Comparison of ENCODE assay signal across 8 mouse cellular contexts in the genomic region with DNA sequence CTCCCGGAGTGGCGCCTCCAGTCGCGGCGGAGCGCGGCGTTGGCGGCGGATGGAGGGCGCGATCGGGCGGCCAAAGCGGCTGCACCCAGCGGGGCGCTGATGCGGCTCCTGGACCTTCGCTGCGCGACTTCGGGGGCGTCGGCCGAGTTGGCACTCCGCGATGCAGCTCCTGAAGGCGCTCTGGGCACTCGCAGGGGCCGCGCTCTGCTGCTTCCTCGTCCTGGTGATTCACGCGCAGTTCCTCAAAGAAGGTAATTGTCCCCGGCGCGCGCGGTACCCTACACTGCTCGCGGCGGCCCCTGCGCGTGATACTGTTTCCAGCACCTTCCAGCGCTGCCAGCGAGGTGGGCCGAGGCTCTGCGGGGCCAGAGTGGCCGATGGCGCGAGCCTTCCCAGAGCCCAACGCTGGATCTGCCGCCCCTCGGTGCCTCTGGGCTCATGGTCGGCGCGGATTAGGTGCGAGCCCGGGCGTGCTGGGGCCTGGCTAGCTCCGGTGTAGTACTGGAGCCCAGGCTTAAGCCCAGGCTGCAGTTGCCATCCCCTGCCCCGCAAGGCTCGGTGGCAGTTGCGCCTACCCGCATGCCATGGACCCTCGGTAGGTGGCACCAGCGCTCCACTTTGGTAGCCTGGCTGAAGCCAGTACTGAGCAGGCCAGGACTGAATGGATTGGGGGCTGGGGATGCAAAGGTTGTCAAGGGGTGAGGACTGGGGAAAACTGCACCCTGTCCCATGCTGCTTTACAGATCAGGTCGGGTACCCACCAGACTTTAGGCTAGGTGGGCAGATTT.
DNase-seq lines count a peak whose midpoint lies in the region; ATAC-seq lines count a peak whose summit lies in the region.

No protein-coding gene starts in this region.

- peak overlapping the region; percentile 86 for H3K9ac ChIP-seq in forebrain, embryonic 13.5 days
- peak overlapping the region; percentile 61; the same call in 1 of the 2 replicates for H3K9ac ChIP-seq in heart, embryonic 15.5 days

- no peaks in the 10 kb centered on the region for H3K9me3 ChIP-seq in forebrain, embryonic 13.5 days (replicated peaks)
- H3K9me3 ChIP-seq in heart, embryonic 15.5 days (replicated peaks) = no peaks in the 10 kb centered on the region

- H3K4me3 ChIP-seq in forebrain, embryonic 13.5 days = peak overlapping the region; percentile 74
- peak overlapping the region; percentile 62 for H3K4me3 ChIP-seq in heart, embryonic 15.5 days

- peak; percentile 86 for ATAC-seq in forebrain, embryonic 13.5 days
- peak; percentile 65 for ATAC-seq in heart, embryonic 15.5 days (replicated peaks; ENCODE audit: insufficient number of reproducible peaks, insufficient read depth, low FRiP score, low read depth)

- peak overlapping the region; percentile 77 for H3K4me2 ChIP-seq in forebrain, embryonic 13.5 days
- H3K4me2 ChIP-seq in heart, embryonic 15.5 days = peak overlapping the region; percentile 98

- H3K27me3 ChIP-seq in forebrain, embryonic 13.5 days = no peaks in the 10 kb centered on the region
- H3K27me3 ChIP-seq in heart, embryonic 15.5 days = peaks cover 80% of the 10 kb centered on the region

- WGBS in forebrain, embryonic 13.5 days = 0% methylated on average over 40 of the region's 68 CpGs
- under 1% methylated on average over 67 of the region's 68 CpGs for WGBS in heart, embryonic 15.5 days

- peaks cover 47% of the 10 kb centered on the region for H3K4me1 ChIP-seq in forebrain, embryonic 13.5 days
- peaks cover 17% of the 10 kb centered on the region for H3K4me1 ChIP-seq in heart, embryonic 15.5 days (replicated peaks)

- peak; percentile 6 for DNase-seq in thymus, postnatal 14 days
- DNase-seq in thymus, adult 18-20 months = no peak
- DNase-seq in kidney, postnatal 10 days = peak; percentile 92
- DNase-seq in liver = peak; percentile 71
- DNase-seq in neural tube, embryonic 10.5 days (ENCODE audit: extremely low spot score, low spot score) = peak; percentile 90
- DNase-seq in testis, postnatal 14 days (ENCODE audit: low spot score) = peak; percentile 78

- H3K27ac ChIP-seq in forebrain, embryonic 13.5 days = peak overlapping the region; percentile 85
- no peak overlapping the region for H3K27ac ChIP-seq in heart, embryonic 15.5 days

- H3K36me3 ChIP-seq in forebrain, embryonic 13.5 days (ENCODE audit: poor library complexity, severe bottlenecking) = no peaks in the 10 kb centered on the region
- no peaks in the 10 kb centered on the region for H3K36me3 ChIP-seq in heart, embryonic 15.5 days

Comparison
In these comparisons a context has a peak if more than half of its experiments do, and no peak if none do; other contexts are left out.
1. DNase-seq: peak in thymus, postnatal 14 days (single experiment), kidney, postnatal 10 days (single experiment), liver (single experiment), neural tube, embryonic 10.5 days (single experiment) and testis, postnatal 14 days (single experiment); none in thymus, adult 18-20 months (0 of 2).